Mouse (Mus musculus): ENCODE data around the gene Plscr2. TPM values are rescaled to one million over a fixed set of nuclear protein-coding genes. Genes with fewer than 3 reads are reported as not detected.

Gene Plscr2
- polyA plus RNA-seq, 1 experiment from 2014 or later, result 0.45 TPM

- Histone ChIP-seq H3K4me1 (no peaks in the 10 kb centered on the region), H3K36me3 (replicated peaks) (peaks cover 46% of the 10 kb centered on the region), H3K9me3 (no peaks in the 10 kb centered on the region), H3K27ac (replicated peaks) (no peak overlapping the region), H3K27me3 (replicated peaks; ENCODE audit: low read depth, poor library complexity, severe bottlenecking) (no peaks in the 10 kb centered on the region), H3K4me3 (no peak overlapping the region)
- DNase-seq (ENCODE audit: low spot score), result no peak
- 83% methylated on average over 7 of the region's 7 CpGs for WGBS
Measured at GRCm38 (mm10) chr9:92260481-92261159, 14.8 kb upstream of the Plscr2 start.

- 90% methylated on average over 4 of the region's 4 CpGs for WGBS
- peaks cover 77% of the 10 kb centered on the region for H3K36me3 ChIP-seq (replicated peaks)
- no peak overlapping the region for H3K4me3 ChIP-seq
- no peaks in the 10 kb centered on the region for H3K9me3 ChIP-seq
- H3K27me3 ChIP-seq (replicated peaks; ENCODE audit: low read depth, poor library complexity, severe bottlenecking), result no peaks in the 10 kb centered on the region
- H3K27ac ChIP-seq (replicated peaks), result no peak overlapping the region
- H3K4me1 ChIP-seq, result no peaks in the 10 kb centered on the region
- no peak for DNase-seq (ENCODE audit: low spot score)
Measured at GRCm38 (mm10) chr9:92265719-92266118, 9.7 kb upstream of the Plscr2 start.

GRCm38 (mm10) chr9:92266558-92267171 is 8.7 kb upstream of the Plscr2 start:
- Histone ChIP-seq H3K36me3 (replicated peaks) (peaks cover 74% of the 10 kb centered on the region), H3K4me3 (no peak overlapping the region), H3K9me3 (no peaks in the 10 kb centered on the region), H3K27ac (replicated peaks) (no peak overlapping the region), H3K27me3 (replicated peaks; ENCODE audit: low read depth, poor library complexity, severe bottlenecking) (no peaks in the 10 kb centered on the region), H3K4me1 (no peaks in the 10 kb centered on the region)
- no peak for DNase-seq (ENCODE audit: low spot score)
- WGBS, result 87% methylated on average over 8 of the region's 8 CpGs

DNA sequence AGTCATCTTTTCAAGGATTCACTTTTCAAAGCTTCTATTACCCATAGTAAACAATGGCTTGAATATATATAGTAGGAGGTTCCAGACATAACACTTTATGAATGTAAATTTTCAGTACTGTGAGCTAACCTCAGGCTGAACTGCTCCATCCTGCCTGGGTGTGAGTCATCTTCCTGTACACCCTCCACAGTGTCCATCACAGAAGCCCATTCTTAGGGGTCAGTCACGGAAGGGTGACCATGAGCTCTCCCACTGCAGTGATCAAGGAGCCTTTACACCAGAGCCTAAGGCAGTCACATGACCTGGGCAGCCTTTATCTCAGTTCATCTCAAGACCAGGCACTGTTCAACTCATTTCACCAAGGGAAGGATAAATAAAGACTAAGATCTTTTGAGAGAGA is 7.7 kb upstream of the Plscr2 start:
- no peaks in the 10 kb centered on the region for H3K9me3 ChIP-seq
- no peaks in the 10 kb centered on the region for H3K4me1 ChIP-seq
- H3K36me3 ChIP-seq (replicated peaks), result peaks cover 66% of the 10 kb centered on the region
- H3K4me3 ChIP-seq, result no peak overlapping the region
- 68% methylated on average over 1 of the region's 1 CpGs for WGBS
- DNase-seq (ENCODE audit: low spot score), result no peak
- no peaks in the 10 kb centered on the region for H3K27me3 ChIP-seq (replicated peaks; ENCODE audit: low read depth, poor library complexity, severe bottlenecking)
- no peak overlapping the region for H3K27ac ChIP-seq (replicated peaks)

GRCm38 (mm10) chr9:92269829-92270404 is 5.5 kb upstream of the Plscr2 start:
- H3K27ac ChIP-seq (replicated peaks), result no peak overlapping the region
- no peak for DNase-seq (ENCODE audit: low spot score)
- H3K27me3 ChIP-seq (replicated peaks; ENCODE audit: low read depth, poor library complexity, severe bottlenecking), result no peaks in the 10 kb centered on the region
- WGBS, result 96% methylated on average over 5 of the region's 5 CpGs
- H3K9me3 ChIP-seq, result no peaks in the 10 kb centered on the region
- no peak overlapping the region for H3K4me3 ChIP-seq
- H3K4me1 ChIP-seq, result no peaks in the 10 kb centered on the region
- peaks cover 66% of the 10 kb centered on the region for H3K36me3 ChIP-seq (replicated peaks)

DNA sequence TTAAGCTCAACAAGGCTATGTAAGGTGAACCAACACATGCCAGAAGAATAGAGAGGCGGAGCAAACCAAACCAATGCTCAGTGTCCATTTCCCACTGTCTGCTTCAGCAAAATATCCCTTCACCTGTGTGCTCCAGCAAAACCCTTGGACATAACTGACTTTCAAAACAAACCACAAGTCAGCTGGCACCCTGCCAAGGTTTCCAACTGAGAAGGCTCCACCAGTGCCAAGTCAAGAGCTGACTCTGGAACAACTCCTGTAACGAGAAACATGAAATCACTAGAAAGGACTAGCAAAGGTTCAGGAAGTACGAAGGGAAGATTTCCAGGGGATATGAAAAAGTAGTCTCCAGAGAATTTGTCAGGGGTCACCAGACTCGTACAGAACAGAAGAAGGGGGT is 4.5 kb upstream of the Plscr2 start:
- Histone ChIP-seq H3K4me1 (peaks cover 6% of the 10 kb centered on the region; the same call in 1 of the 2 replicates), H3K4me3 (no peak overlapping the region), H3K36me3 (replicated peaks) (peaks cover 60% of the 10 kb centered on the region), H3K9me3 (no peaks in the 10 kb centered on the region), H3K27me3 (replicated peaks; ENCODE audit: low read depth, poor library complexity, severe bottlenecking) (no peaks in the 10 kb centered on the region), H3K27ac (replicated peaks) (no peak overlapping the region)
- DNase-seq (ENCODE audit: low spot score), result no peak
- 62% methylated on average over 4 of the region's 4 CpGs for WGBS

DNA sequence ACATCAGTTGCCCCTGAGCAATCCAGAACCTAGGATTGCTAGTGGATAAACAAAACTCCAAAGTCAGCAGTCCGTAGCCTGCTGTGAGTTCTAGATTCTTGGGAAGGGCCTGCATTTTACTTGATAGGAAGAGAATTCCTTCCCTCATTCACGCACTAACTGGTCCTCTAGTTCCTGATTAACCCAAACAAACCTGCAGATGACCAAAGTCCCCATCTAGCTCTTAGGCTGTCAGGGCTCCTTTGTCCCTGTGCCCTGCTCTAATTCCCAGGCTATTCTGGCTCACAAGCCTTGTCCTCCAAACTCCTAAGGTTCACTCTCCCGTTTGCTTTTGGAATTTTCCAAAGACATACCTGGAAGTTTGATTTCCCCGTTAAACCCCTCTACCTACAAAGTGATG is 2.8 kb upstream of the Plscr2 start:
- WGBS, result 88% methylated on average over 4 of the region's 4 CpGs
- DNase-seq (ENCODE audit: low spot score), result no peak
- H3K27me3 ChIP-seq (replicated peaks; ENCODE audit: low read depth, poor library complexity, severe bottlenecking), result no peaks in the 10 kb centered on the region
- H3K4me1 ChIP-seq, result peaks cover 7% of the 10 kb centered on the region; the same call in 1 of the 2 replicates
- H3K36me3 ChIP-seq (replicated peaks), result peaks cover 44% of the 10 kb centered on the region
- H3K9me3 ChIP-seq, result no peaks in the 10 kb centered on the region
- no peak overlapping the region for H3K27ac ChIP-seq (replicated peaks)
- H3K4me3 ChIP-seq, result no peak overlapping the region

GRCm38 (mm10) chr9:92273271-92273670 is 2.1 kb upstream of the Plscr2 start:
- no peak for DNase-seq (ENCODE audit: low spot score)
- 91% methylated on average over 2 of the region's 2 CpGs for WGBS
- Histone ChIP-seq H3K9me3 (no peaks in the 10 kb centered on the region), H3K27me3 (replicated peaks; ENCODE audit: low read depth, poor library complexity, severe bottlenecking) (no peaks in the 10 kb centered on the region), H3K4me1 (peaks cover 7% of the 10 kb centered on the region; the same call in 1 of the 2 replicates), H3K4me3 (no peak overlapping the region), H3K27ac (replicated peaks) (no peak overlapping the region), H3K36me3 (replicated peaks) (peaks cover 38% of the 10 kb centered on the region)

GRCm38 (mm10) chr9:92273956-92274762 is 1.2 kb upstream of the Plscr2 start:
- DNase-seq (ENCODE audit: low spot score), result no peak
- no peak overlapping the region for H3K27ac ChIP-seq (replicated peaks)
- peaks cover 7% of the 10 kb centered on the region; the same call in 1 of the 2 replicates for H3K4me1 ChIP-seq
- no peak overlapping the region for H3K4me3 ChIP-seq
- WGBS, result 71% methylated on average over 6 of the region's 6 CpGs
- H3K36me3 ChIP-seq (replicated peaks), result peaks cover 29% of the 10 kb centered on the region
- no peaks in the 10 kb centered on the region for H3K9me3 ChIP-seq
- no peaks in the 10 kb centered on the region for H3K27me3 ChIP-seq (replicated peaks; ENCODE audit: low read depth, poor library complexity, severe bottlenecking)

- WGBS, result 77% methylated on average over 7 of the region's 7 CpGs
- H3K9me3 ChIP-seq, result no peaks in the 10 kb centered on the region
- peaks cover 8% of the 10 kb centered on the region for H3K36me3 ChIP-seq (replicated peaks)
- H3K4me1 ChIP-seq, result peaks cover 7% of the 10 kb centered on the region; the same call in 1 of the 2 replicates
- DNase-seq (ENCODE audit: low spot score), result no peak
- no peak overlapping the region for H3K27ac ChIP-seq (replicated peaks)
- H3K4me3 ChIP-seq, result no peak overlapping the region
- H3K27me3 ChIP-seq (replicated peaks; ENCODE audit: low read depth, poor library complexity, severe bottlenecking), result no peaks in the 10 kb centered on the region
Measured at GRCm38 (mm10) chr9:92276360-92276759, 958 bp downstream of the Plscr2 start.

DNA sequence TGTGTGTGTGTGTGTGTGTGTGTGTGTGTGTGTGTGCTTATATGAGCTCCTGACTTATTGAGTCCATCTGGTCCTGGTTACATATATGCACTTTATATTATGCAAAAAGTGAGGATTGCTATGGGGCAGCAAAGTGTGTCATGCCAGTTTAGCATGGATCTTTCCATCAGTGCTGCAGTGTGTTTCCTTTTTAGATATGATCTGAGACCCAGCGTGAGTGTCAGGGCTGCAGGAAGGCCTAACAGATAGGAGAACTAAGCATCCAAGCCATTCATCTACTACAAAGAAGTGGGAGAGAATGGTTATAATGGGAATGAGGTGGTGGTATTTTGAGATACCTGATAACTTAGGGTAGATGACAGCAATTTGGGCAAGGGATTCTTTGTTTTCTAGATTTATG is 4.6 kb downstream of the Plscr2 start:
- Histone ChIP-seq H3K36me3 (replicated peaks) (no peaks in the 10 kb centered on the region), H3K27ac (replicated peaks) (no peak overlapping the region), H3K27me3 (replicated peaks; ENCODE audit: low read depth, poor library complexity, severe bottlenecking) (no peaks in the 10 kb centered on the region), H3K9me3 (no peaks in the 10 kb centered on the region), H3K4me3 (no peak overlapping the region), H3K4me1 (peaks cover 14% of the 10 kb centered on the region)
- DNase-seq (ENCODE audit: low spot score), result no peak
- 82% methylated on average over 1 of the region's 1 CpGs for WGBS

- DNase-seq (ENCODE audit: low spot score), result no peak
- 27% methylated on average over 7 of the region's 7 CpGs for WGBS
- H3K36me3 ChIP-seq (replicated peaks), result no peaks in the 10 kb centered on the region
- no peaks in the 10 kb centered on the region for H3K27me3 ChIP-seq (replicated peaks; ENCODE audit: low read depth, poor library complexity, severe bottlenecking)
- no peak overlapping the region for H3K27ac ChIP-seq (replicated peaks)
- H3K9me3 ChIP-seq, result no peaks in the 10 kb centered on the region
- H3K4me1 ChIP-seq, result peaks cover 7% of the 10 kb centered on the region
- no peak overlapping the region for H3K4me3 ChIP-seq
Measured at GRCm38 (mm10) chr9:92282563-92283171, 7.3 kb downstream of the Plscr2 start.

Data from embryonic facial prominence, embryonic 10.5 days (tissue).